ENCODE assay signal across 8 mouse cellular contexts in genomic region chr2:18607586-18608259, GRCm38 (mm10).
DNase-seq lines count a peak whose midpoint lies in the region; ATAC-seq and TF ChIP-seq lines count a peak whose summit lies in the region.

No protein-coding gene starts in this region.

- H3K9ac ChIP-seq in heart, embryonic 12.5 days, result peak overlapping the region; percentile 57; the same call in 1 of the 2 replicates
- H3K9ac ChIP-seq in liver, embryonic 11.5 days (ENCODE audit: low read depth, low read length), result peak overlapping the region; percentile 60

- no peak for ATAC-seq in heart, embryonic 12.5 days (ENCODE audit: insufficient number of reproducible peaks, low FRiP score)
- peak; percentile 20; the same call in 1 of the 2 replicates for ATAC-seq in liver, embryonic 11.5 days (replicated peaks; ENCODE audit: low FRiP score)

- peaks cover 4% of the 10 kb centered on the region for H3K4me1 ChIP-seq in lung, adult 2 months (ENCODE audit: control insufficient read depth, insufficient read depth, low read length)
- H3K4me1 ChIP-seq in heart, embryonic 12.5 days (replicated peaks), result peaks cover 19% of the 10 kb centered on the region
- H3K4me1 ChIP-seq in liver, embryonic 11.5 days (replicated peaks; ENCODE audit: control insufficient read depth, insufficient read depth, low read length), result peaks cover 15% of the 10 kb centered on the region
- H3K4me1 ChIP-seq in olfactory bulb, adult 2 months (ENCODE audit: control insufficient read depth, insufficient read depth, low read length), result peaks cover 21% of the 10 kb centered on the region

- no peak for DNase-seq in lung, adult 2 months
- no peak for DNase-seq in lung, postnatal 36 days
- peak; percentile 54 for DNase-seq in cerebellum, adult 11-12 months
- peak; percentile 41 for DNase-seq in liver, embryonic 11.5 days (ENCODE audit: low spot score)
- DNase-seq in frontal cortex, adult 2 months (ENCODE audit: extremely low spot score in 1 of 2, low spot score in 1 of 2), result no peak
- DNase-seq in ovary, postnatal 14 days (ENCODE audit: low spot score), result no peak

- no peaks in the 10 kb centered on the region for H3K9me3 ChIP-seq in heart, embryonic 12.5 days (replicated peaks)
- H3K9me3 ChIP-seq in liver, embryonic 11.5 days (ENCODE audit: control insufficient read depth, low read length), result no peaks in the 10 kb centered on the region

- peaks cover 44% of the 10 kb centered on the region for H3K27me3 ChIP-seq in heart, embryonic 12.5 days (replicated peaks)
- H3K27me3 ChIP-seq in liver, embryonic 11.5 days (replicated peaks; ENCODE audit: control insufficient read depth, insufficient read depth, low read length), result peaks cover 37% of the 10 kb centered on the region

- WGBS in lung, adult 2 months, result 6% methylated on average over 14 of the region's 14 CpGs
- 2% methylated on average over 14 of the region's 14 CpGs for WGBS in heart, embryonic 12.5 days
- WGBS in liver, embryonic 11.5 days, result 1% methylated on average over 14 of the region's 14 CpGs
- WGBS in olfactory bulb, adult 2 months, result 2% methylated on average over 14 of the region's 14 CpGs

- TF ChIP-seq CTCF in lung, adult 2 months (IDR thresholded peaks at IDR 0.05; ENCODE audit: insufficient read depth, low read length), result no peak
- TF ChIP-seq CTCF in olfactory bulb, adult 2 months (IDR thresholded peaks at IDR 0.05; ENCODE audit: insufficient read depth, low read depth, low read length), result no peak

- no peak for TF ChIP-seq POLR2A in lung, adult 2 months (IDR thresholded peaks at IDR 0.05; ENCODE audit: borderline replicate concordance, extremely low read depth, low read depth, low read length)
- TF ChIP-seq POLR2A in olfactory bulb, adult 2 months (IDR thresholded peaks at IDR 0.05; ENCODE audit: insufficient read depth, low read depth, low read length), result no peak

- H3K4me3 ChIP-seq in lung, adult 2 months (replicated peaks; ENCODE audit: extremely low read depth, low read depth, low read length), result peak overlapping the region; percentile 59
- peak overlapping the region; percentile 52 for H3K4me3 ChIP-seq in heart, embryonic 12.5 days
- H3K4me3 ChIP-seq in liver, embryonic 11.5 days (ENCODE audit: low read depth, low read length), result peak overlapping the region; percentile 53
- H3K4me3 ChIP-seq in olfactory bulb, adult 2 months (ENCODE audit: insufficient read depth, low read depth, low read length), result peak overlapping the region; percentile 48

- H3K4me2 ChIP-seq in heart, embryonic 12.5 days, result peak overlapping the region; percentile 92
- peak overlapping the region; percentile 82 for H3K4me2 ChIP-seq in liver, embryonic 11.5 days

- H3K27ac ChIP-seq in heart, embryonic 12.5 days (ENCODE audit: poor library complexity, severe bottlenecking), result no peak overlapping the region
- no peak overlapping the region for H3K27ac ChIP-seq in liver, embryonic 11.5 days (ENCODE audit: low read depth, low read length)
- H3K27ac ChIP-seq in olfactory bulb, adult 2 months (ENCODE audit: insufficient read depth, low read depth, low read length), result no peak overlapping the region

- no peaks in the 10 kb centered on the region for H3K36me3 ChIP-seq in heart, embryonic 12.5 days
- H3K36me3 ChIP-seq in liver, embryonic 11.5 days (ENCODE audit: control insufficient read depth, insufficient read depth, low read length), result no peaks in the 10 kb centered on the region

Comparison
In these comparisons a context has a peak if more than half of its experiments do, and no peak if none do; other contexts are left out.
1. DNase-seq: peak in cerebellum, adult 11-12 months (single experiment) and liver, embryonic 11.5 days (single experiment); none in lung, adult 2 months (single experiment), lung, postnatal 36 days (single experiment), frontal cortex, adult 2 months (0 of 2) and ovary, postnatal 14 days (single experiment).
2. Peak in every context shown above with its lines, with median percentiles within 50 percentile points of each other: H3K4me3 ChIP-seq.